Mouse (Mus musculus): ENCODE results near the gene Lyrm9. TPM values are rescaled to one million over a fixed set of nuclear protein-coding genes. Genes with fewer than 3 reads are reported as not detected.

Lyrm9 gene
- total and polyA plus RNA-seq, 3 experiments: 22.0 to 49.4 (median 35.3) TPM

DNA sequence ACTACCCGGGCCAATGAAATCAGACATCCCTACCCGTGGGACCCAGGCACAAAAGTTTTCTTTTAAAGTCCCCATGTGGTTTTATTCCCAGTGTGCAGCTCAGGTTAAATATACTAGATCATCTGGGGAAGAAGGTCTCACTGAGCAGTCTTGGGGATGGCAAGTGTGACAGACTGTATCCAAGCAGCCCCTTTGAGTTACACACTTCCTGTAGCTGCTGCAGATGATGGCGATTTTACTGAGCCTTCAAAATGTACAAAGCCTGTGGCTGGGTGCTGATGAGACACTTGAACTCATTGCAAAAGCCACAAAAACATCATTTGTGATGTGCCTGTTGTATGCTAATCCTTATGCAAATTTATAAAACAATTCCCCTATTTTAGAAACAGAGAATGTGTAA lies 45.8 kb upstream of the Lyrm9 start:
- Histone ChIP-seq H3K9me3 (replicated peaks; ENCODE audit: low read length) (no peaks in the 10 kb centered on the region), H3K36me3 (replicated peaks in 1 of 2; ENCODE audit: control insufficient read depth in 1 of 2, insufficient read depth in 1 of 2, low read length in 1 of 2) (no peaks in the 10 kb centered on the region), H3K27me3 (replicated peaks) (peaks cover 7% of the 10 kb centered on the region), H3K4me2 (ENCODE audit: insufficient read depth, low read depth, poor library complexity, severe bottlenecking) (no peak overlapping the region), H3K27ac (ENCODE audit: insufficient read depth, low read depth) (no peak overlapping the region), H3K79me2 (replicated peaks; ENCODE audit: control insufficient read depth, extremely low read depth, insufficient read depth, poor library complexity, severe bottlenecking) (no peaks in the 10 kb centered on the region), H3K9ac (ENCODE audit: insufficient read depth, low read depth) (no peak overlapping the region), H3K4me3 (replicated peaks in 1 of 3; ENCODE audit: low read depth in 2 of 3, low read length in 2 of 3, poor library complexity in 1 of 3) (no peak overlapping the region), H3K4me1 (ENCODE audit: control insufficient read depth in 1 of 2, insufficient read depth in 2 of 2) (peaks cover 0 to 3% of the 10 kb centered on the region in 2 experiments; a peak in 1 of 4 replicates)
- dilution Hi-C loops (cut with MboI; ENCODE audit: extremely low pct_ligation_motif_present, extremely low pct_unique_long_range_greater_than_20kb, low sequenced_read_pairs): no loop called here
- no peak for DNase-seq (ENCODE audit: extremely low read depth)
- TF ChIP-seq UBTF (IDR thresholded peaks at IDR 0.05; ENCODE audit: low read depth, low read length) (no peak), E2F4 (IDR thresholded peaks at IDR 0.05; ENCODE audit: insufficient replicate concordance, low read depth, low read length) (no peak)
- in situ Hi-C loops (cut with MboI; ENCODE audit: low pct_ligation_motif_present, low pct_unique_long_range_greater_than_20kb, low sequenced_read_pairs): no loop called here

DNA sequence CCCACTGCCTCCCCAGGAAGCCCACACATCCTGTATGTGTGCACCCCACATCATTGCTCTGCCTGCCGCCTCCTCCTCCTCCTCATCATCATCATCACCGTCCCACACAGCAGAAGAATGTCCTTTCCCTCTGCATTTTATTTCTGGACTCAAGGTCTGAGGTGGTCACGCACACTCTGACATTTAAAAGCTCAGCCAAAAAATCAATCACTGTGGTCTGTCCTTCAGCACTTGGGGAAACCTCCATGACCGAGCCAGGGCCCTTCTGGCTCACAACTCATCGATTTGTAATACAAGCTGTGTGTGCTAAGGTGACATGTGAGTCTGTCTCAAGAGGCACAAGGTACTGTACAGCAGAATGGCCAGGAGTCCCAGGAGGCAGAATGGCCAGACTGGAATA lies 44.1 kb upstream of the Lyrm9 start:
- H3K4me1 ChIP-seq (ENCODE audit: control insufficient read depth in 1 of 2, insufficient read depth in 2 of 2): peaks cover 0 to 3% of the 10 kb centered on the region in 2 experiments; a peak in 1 of 4 replicates
- no peaks in the 10 kb centered on the region for H3K9me3 ChIP-seq (replicated peaks; ENCODE audit: low read length)
- no peak for TF ChIP-seq MAFK (IDR thresholded peaks at IDR 0.05; ENCODE audit: insufficient replicate concordance, low read length)
- TF ChIP-seq TCF12 (IDR thresholded peaks at IDR 0.05; ENCODE audit: low read depth, low read length): no peak
- no peak for TF ChIP-seq MEF2A (IDR thresholded peaks at IDR 0.05; ENCODE audit: borderline replicate concordance, low read depth, low read length)
- TF ChIP-seq TBP (conservative IDR thresholded peaks at IDR 0.05; ENCODE audit: low read depth, low read length): no peak
- no peak for TF ChIP-seq NELFE (IDR thresholded peaks at IDR 0.05; ENCODE audit: low read depth, low read length)
- TF ChIP-seq EP300 (IDR thresholded peaks at IDR 0.05; ENCODE audit: low read length): no peak
- TF ChIP-seq GABPA (IDR thresholded peaks at IDR 0.05; ENCODE audit: insufficient replicate concordance, low read depth, low read length): no peak
- no peak for TF ChIP-seq CHD1 (IDR thresholded peaks at IDR 0.05; ENCODE audit: low read depth, low read length)
- no peak for TF ChIP-seq ZMIZ1 (IDR thresholded peaks at IDR 0.05; ENCODE audit: low read depth, low read length)
- TF ChIP-seq NRF1 (IDR thresholded peaks at IDR 0.05; ENCODE audit: low read depth, low read length): no peak
- no peak for TF ChIP-seq USF1 (IDR thresholded peaks at IDR 0.05; ENCODE audit: low read depth, low read length)
- TF ChIP-seq UBTF (IDR thresholded peaks at IDR 0.05; ENCODE audit: low read depth, low read length): no peak
- TF ChIP-seq ZKSCAN1 (IDR thresholded peaks at IDR 0.05; ENCODE audit: borderline replicate concordance, low read depth, low read length): no peak
- H3K4me2 ChIP-seq (ENCODE audit: insufficient read depth, low read depth, poor library complexity, severe bottlenecking): no peak overlapping the region
- no peaks in the 10 kb centered on the region for H3K79me2 ChIP-seq (replicated peaks; ENCODE audit: control insufficient read depth, extremely low read depth, insufficient read depth, poor library complexity, severe bottlenecking)
- no peak for DNase-seq (ENCODE audit: extremely low read depth)
- no peak overlapping the region for H3K9ac ChIP-seq (ENCODE audit: insufficient read depth, low read depth)
- H3K27me3 ChIP-seq (replicated peaks): peaks cover 11% of the 10 kb centered on the region
- H3K27ac ChIP-seq (ENCODE audit: insufficient read depth, low read depth): no peak overlapping the region
- H3K4me3 ChIP-seq (replicated peaks in 1 of 3; ENCODE audit: low read depth in 2 of 3, low read length in 2 of 3, poor library complexity in 1 of 3): no peak overlapping the region
- no peaks in the 10 kb centered on the region for H3K36me3 ChIP-seq (replicated peaks in 1 of 2; ENCODE audit: control insufficient read depth in 1 of 2, insufficient read depth in 1 of 2, low read length in 1 of 2)
- in situ Hi-C loops (cut with MboI; ENCODE audit: low pct_ligation_motif_present, low pct_unique_long_range_greater_than_20kb, low sequenced_read_pairs): no loop called here
- dilution Hi-C loops (cut with MboI; ENCODE audit: extremely low pct_ligation_motif_present, extremely low pct_unique_long_range_greater_than_20kb, low sequenced_read_pairs): no loop called here

All from CH12.LX (cell line).